Mouse (Mus musculus) cerebellum, adult (tissue): ENCODE results near the gene Fmnl2.

Source experiments
- ATAC-seq: cut with Nextera tagmentation; 2 replicates; pipeline ENCODE4 v1.9.2; 2017; ENCODE audit warnings: mild to moderate bottlenecking, moderate library complexity, mixed read lengths; ENCODE audit not compliant: insufficient number of reproducible peaks, low FRiP score, low TSS enrichment

Gene Fmnl2

GRCm38 (mm10) chr2:53083241-53083640 is 225.6 kb downstream of the Fmnl2 start:
- ATAC-seq, result no peak

GRCm38 (mm10) chr2:53085617-53086202 is 228.1 kb downstream of the Fmnl2 start:
- ATAC-seq, result peak; percentile 49; the same call in 1 of the 2 replicates

GRCm38 (mm10) chr2:53088744-53089143 is 231.1 kb downstream of the Fmnl2 start:
- ATAC-seq, result no peak

DNA sequence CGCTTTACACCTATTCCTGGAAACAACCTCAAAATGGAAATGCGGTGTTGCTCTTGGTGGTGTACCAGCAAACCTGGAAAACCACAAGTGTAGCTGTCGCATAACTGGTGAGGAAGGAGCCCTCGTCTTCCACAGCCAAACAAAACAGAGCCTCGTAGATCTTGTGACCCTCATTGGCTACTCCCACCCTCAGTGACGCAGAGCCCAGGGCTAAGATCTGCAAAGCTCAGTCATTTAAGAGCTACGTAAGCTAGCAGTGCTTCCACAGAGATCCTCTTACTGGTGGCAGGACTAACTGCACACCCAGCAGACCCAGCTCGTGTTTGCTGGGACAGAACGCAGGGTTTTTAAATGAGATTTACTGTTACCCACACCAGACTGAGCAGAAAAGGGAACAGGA is 237.4 kb downstream of the Fmnl2 start:
- no peak for ATAC-seq

DNA sequence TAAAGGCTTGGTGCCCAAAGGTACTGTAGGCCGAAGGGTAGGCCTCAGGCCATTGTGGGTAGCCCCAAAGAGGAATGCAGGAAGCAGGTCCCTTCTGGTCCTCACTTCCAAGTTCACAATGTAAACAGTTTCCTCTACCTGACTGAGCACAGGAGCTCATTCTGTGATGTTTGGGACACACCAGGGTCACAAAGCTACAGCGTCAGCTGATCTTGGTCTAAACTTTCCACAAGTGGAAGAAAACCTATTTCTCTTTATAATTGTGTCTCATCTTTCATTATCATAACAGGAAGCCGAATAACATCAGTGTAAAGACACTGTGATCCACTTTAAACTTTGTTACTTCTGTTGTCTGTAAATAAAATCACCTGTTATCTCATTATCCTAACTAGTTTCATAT is 237.8 kb downstream of the Fmnl2 start:
- ATAC-seq, result no peak

GRCm38 (mm10) chr2:53100093-53100492 is 242.4 kb downstream of the Fmnl2 start:
- ATAC-seq, result no peak

DNA sequence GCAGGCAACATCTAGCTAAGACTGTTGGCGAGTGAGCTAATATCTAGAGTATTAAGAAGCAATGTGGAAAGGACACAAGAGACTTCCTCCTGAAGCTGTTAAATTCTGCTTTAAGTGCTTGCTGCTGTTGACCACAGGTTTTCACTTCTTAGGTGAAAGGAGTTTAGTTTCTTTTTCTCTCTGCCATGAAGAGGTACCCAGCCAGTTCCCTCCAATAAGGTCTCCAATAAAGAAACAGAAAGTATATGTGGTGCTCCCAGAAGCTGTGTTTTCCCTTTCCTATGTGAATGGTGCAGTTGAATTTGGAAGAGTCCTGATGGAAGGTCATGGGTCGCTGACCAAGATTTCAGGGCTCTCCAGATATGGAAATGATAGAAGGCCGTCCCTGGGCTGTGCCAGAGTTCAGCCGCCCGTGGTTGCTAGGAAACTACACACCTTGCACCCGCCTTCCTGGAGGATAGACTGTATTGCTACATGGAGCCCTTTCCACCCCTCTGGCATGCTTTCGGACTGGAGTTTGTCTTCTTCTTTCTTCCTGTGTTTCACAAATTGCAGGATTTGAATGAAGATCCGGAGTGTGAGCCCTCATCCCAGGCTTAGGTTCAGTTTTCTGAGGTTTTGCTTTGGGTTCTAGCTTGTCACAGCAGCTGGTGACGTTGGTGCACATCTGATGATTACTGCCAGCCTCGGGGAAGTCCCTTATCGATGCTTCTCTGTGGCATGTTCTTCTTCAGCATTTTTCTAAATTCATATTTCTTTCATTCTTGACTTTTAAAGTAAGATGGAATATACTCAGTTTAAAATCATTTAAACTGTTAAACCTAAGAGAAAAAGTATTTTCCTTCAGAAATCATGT is 244.5 kb downstream of the Fmnl2 start:
- no peak for ATAC-seq

- ATAC-seq, result no peak
Observed at GRCm38 (mm10) chr2:53102901-53103300, 245.2 kb downstream of the Fmnl2 start.

DNA sequence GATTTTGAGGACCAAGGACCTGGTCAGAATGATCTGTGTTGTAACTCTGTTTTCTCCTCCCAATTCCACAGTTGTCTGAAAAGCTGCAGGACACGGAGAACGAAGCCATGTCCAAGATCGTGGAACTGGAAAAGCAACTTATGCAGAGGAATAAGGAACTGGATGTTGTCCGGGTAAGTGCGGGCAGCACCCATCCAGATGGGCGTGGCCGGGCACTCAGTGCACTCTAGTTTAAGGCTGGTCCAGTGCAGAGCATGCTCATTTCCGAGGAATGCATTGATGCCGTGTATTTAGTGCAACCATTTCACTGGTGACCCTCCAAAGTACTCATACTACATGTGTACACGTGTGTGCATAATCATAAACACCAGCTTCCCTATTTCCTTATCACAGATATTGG is 247.7 kb downstream of the Fmnl2 start:
- no peak for ATAC-seq

GRCm38 (mm10) chr2:53106056-53106455 is 248.4 kb downstream of the Fmnl2 start:
- no peak for ATAC-seq

GRCm38 (mm10) chr2:53106472-53106871 is 248.8 kb downstream of the Fmnl2 start:
- ATAC-seq, result no peak

DNA sequence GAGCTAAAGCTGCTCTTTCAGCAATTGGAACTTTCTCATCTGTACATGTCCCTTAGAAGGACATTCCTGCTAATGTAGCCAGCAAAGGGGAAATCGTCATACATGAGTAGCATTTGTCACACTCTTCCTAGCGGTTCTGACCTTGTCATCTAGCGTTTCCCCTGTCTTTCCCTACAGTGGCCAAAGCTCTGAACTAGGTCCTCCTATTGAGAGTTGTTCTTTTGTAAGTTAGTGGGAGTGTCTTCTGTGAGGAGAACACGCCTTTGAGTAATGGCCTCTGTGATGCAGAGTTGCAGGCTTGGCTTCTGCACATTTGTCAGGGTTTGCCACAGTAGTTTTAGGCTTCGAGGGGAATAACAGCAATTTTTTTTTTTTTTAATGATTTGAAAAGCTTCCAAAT is 250.9 kb downstream of the Fmnl2 start:
- ATAC-seq, result no peak

GRCm38 (mm10) chr2:53121797-53122196 is 264.1 kb downstream of the Fmnl2 start:
- ATAC-seq, result 0 out of 2 replicates have a peak, but pooled peaks have one; percentile 36

- ATAC-seq, result no peak
Observed at GRCm38 (mm10) chr2:53125998-53126397, 268.3 kb downstream of the Fmnl2 start.

GRCm38 (mm10) chr2:53129070-53129469 is 271.4 kb downstream of the Fmnl2 start:
- ATAC-seq, result no peak

DNA sequence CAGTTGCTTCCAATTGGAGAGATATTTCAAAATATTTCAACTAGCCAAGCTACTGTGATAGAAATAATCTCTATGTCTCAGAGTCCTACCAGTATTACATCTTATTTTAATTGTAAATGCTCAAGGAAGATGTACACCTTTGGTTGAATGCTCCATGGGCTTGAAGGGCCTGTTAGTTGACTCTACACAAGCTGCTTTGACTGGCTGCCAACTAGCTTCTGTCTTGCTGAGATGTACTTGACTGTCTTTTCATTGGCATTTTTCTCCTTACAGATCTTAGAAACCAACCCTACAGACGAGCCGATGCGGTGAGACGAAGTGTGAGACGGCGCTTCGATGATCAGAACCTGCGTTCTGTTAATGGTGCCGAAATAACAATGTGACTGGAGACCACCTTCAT is 273.9 kb downstream of the Fmnl2 start:
- ATAC-seq, result no peak

- no peak for ATAC-seq
Observed at GRCm38 (mm10) chr2:53146852-53147251, 289.2 kb downstream of the Fmnl2 start.

DNA sequence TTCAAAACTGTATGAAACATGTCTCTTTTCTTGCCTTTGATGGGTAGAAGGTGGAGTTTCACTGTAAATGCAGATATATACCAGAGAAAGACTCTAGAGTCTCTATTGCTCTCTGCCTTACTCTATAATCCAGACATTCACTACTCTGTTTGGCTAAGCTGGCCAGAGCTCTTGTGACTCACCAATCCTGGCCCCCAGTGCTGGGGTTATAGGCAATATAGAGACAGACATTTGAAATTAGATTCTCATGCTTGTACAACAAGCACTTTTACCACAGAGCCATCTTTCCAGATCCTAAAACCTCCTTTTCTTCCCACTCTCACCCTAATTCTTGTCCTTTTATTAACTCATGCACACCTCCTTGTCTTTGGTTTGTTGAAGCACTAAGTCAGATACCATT is 316.3 kb downstream of the Fmnl2 start:
- no peak for ATAC-seq

- ATAC-seq, result no peak
Observed at GRCm38 (mm10) chr2:53178966-53179365, 321.3 kb downstream of the Fmnl2 start.

- no peak for ATAC-seq
Observed at GRCm38 (mm10) chr2:53179876-53180275, 322.2 kb downstream of the Fmnl2 start.
